Mouse (Mus musculus) adipose tissue, adult 10 weeks (tissue): ENCODE results near the gene Dennd5a. TPM values are rescaled to one million over a fixed set of nuclear protein-coding genes. Genes with fewer than 3 reads are reported as not detected.

Source experiments
- polyA plus RNA-seq: library from polyadenylated mRNA; stranded (reverse); fragments of 350-450 nt; fragmentation: Illumina TruSeq; extraction: RNeasy Lipid Tissue Mini Kit (QIAGEN cat#74804); gene quantifications from one replicate; pipeline ENCODE4 v1.2.3, GENCODE M21; 2014; ENCODE audit warnings: low read depth, low replicate concordance

Gene Dennd5a
- 54.5 TPM for polyA plus RNA-seq

DNA sequence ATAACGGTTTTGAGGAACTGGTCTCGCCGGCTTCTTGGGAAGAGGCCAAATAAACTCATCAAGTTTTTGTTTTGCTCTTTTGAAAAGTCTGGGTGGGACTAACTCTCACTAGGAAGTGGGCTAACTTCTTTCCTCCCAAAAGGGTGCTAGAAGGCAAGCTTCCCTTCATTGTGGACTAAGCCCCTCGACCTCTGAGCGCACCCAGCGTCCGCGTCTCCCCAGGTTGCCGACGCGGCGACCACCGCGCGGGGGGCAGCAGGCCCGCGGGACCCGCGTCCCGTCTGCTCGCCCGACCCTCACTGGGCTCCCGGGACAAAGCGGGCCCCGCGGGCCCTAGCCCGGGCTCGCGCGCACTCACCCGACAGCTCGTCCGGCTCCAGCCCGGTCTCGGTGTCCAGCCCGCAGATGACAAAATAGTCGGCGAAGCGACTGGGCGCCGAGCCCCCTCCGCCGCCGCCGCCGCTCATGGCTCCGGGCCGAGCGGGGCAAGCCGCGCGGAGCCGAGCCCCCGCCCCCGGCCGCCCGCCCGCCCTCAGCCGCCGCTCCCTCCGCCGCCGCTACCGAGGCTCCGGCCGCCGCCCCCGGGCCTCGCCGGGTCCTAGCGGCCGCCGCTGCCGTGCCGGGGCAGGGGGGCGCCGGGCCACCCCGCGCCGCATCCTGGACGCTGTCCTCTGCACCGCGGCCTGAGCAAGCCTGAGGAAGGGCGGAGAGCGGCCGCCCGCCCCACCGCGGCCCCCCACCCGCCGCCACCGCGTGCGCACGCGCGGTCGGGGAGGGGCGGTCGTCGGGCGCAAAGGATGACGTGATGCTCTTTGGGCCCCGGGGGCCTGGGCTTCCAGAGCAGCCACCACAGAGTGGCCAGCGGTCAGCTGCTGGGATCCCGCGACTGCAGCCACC lies at the start of gene Dennd5a:
TSS of gene Dennd5a (minus strand) at position 755 of the 897 bp plus-strand sequence.

DNA sequence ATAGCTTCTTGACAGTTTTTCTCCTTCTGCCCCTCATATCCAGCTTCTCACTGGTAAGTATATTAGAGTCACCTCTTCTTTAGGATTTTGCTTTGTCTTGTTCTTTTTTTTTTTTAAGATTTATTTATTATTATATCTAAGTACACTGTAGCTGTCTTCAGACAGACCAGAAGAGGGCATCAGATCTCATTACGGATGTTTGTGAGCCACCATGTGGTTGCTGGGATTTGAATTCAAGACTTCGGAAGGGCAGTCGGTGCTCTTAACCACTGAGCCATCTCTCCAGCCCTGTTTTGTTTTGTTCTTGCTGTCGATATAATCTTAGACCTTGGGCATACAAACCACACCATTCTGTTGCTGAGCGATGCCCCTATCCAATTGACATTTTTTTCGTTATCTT lies 26.5 kb upstream of the Dennd5a start, which contains the start of gene Tmem41b:
TSS of gene Tmem41b (minus strand) at position 155 of the 400 bp plus-strand sequence.

DNA sequence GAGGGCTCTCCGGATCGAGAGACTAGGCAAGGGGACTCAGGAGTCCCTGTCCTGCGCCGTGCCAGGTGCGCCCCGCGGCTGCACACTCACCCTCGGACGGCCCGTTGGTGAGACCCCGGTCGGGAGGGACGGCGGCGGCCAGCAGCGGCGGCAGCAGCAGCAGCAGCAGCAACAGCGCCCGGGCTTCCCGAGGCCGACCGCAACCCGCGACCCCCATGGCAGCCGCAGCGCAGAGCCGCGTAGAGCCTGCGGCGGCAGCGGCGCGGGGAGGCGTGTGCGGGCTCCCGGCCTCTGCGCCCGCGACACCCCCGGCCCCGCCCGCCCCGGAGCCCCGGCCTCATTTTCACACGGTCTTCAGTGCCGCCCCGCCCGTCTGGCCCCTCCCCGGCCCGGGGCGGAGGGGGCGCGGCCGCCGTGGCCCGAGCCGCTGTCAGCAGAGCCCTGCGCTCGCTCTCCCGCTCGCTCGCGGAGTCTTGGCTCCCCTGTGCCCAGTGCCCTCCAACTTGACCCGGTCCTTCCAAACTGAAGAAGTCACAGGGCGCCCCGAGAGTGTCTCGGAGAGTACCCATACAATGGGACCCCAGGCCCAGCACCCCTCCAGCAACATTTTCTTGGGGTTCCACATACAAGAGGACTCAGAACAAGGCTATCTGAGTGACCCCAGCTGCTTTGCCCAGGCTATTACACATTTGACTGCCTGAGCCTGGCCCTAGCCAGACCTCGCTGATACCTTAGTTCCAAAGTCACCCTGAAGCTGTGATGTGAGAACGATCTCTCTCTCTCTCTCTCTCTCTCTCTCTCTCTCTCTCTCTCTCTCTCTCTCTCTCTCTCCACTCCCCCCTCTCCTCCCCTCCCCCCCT lies 94.7 kb downstream of the Dennd5a start, which contains the start of gene Scube2:
TSS of gene Scube2 (minus strand) at position 310 of the 860 bp plus-strand sequence.

Other genes starting within 250 kb of the Dennd5a start
- gene BC051019, start 236.6 kb downstream of the Dennd5a start, polyA plus RNA-seq, result 2.9 TPM
- not detected for gene Ascl3, start 228.7 kb downstream of the Dennd5a start, polyA plus RNA-seq
- 45.7 TPM for gene Tmem9b, start 207.6 kb downstream of the Dennd5a start, polyA plus RNA-seq
- 0.31 TPM for gene Nrip3, start 178.4 kb downstream of the Dennd5a start, polyA plus RNA-seq
- gene Scube2, start 94.8 kb downstream of the Dennd5a start, polyA plus RNA-seq, result 0.55 TPM
- 44.7 TPM for gene Tmem41b, start 26.5 kb upstream of the Dennd5a start, polyA plus RNA-seq
- 45.8 TPM for gene Ipo7, start 57.8 kb upstream of the Dennd5a start, polyA plus RNA-seq
- 7.7 TPM for gene Zfp143, start 100.7 kb upstream of the Dennd5a start, polyA plus RNA-seq
- gene Wee1, start 161.6 kb upstream of the Dennd5a start, polyA plus RNA-seq, result 13.0 TPM